Mouse (Mus musculus): ENCODE measurements around the gene Bcl7c. TPM values are rescaled to one million over a fixed set of nuclear protein-coding genes. Genes with fewer than 3 reads are reported as not detected.

Bcl7c gene
- 1.0 TPM for polyA plus RNA-seq (2014; fragmentation: Illumina TruSeq; extraction: RNeasy Lipid Tissue Mini Kit (QIAGEN cat#74804); ENCODE audit: low read depth, low replicate concordance)

DNA sequence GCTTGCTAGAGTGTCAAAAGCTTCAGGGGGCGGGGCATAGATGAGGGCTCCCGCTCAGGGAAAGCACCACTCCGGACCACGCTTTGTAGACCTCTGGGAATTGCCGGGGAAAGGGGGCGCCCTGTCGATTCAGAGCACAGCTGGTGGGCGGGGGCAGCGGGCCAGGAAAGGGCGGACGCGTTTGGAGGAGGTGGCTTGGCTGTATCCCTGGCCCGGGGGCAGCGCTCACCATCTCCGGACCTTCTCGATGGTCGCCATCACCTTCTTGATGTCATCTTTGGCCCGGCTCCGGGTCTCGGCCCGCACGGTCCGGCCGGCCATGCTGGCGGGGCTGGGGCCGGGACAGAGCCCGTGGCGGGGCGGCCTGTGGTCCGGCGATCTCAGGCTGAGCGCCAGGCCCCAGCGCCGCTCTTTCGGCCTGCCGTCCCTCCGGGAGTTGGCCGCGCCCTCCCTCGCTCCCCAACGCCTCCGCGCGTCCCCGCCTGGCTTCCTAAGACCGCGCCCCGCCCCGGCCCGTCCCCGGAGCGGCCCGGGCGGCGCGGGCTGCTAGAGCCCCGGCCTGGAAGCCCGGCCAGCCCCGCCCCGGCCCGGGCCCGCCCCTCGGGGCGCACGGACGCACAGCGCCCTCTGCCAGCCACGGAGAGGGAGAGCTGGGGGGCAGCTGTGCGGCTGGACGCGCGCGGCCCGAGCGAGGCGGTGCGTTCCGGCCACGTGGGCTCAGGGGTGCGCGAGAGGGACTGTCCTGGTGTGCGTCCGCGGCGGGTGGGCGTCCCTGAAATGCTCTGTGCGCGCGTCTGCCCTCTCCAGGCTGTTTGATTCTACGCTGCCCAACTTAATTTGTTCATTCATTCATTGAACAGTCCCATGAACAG lies at the start of gene Bcl7c:
Bcl7c (minus strand) TSS at position 727 of the 872 bp plus-strand sequence.

DNA sequence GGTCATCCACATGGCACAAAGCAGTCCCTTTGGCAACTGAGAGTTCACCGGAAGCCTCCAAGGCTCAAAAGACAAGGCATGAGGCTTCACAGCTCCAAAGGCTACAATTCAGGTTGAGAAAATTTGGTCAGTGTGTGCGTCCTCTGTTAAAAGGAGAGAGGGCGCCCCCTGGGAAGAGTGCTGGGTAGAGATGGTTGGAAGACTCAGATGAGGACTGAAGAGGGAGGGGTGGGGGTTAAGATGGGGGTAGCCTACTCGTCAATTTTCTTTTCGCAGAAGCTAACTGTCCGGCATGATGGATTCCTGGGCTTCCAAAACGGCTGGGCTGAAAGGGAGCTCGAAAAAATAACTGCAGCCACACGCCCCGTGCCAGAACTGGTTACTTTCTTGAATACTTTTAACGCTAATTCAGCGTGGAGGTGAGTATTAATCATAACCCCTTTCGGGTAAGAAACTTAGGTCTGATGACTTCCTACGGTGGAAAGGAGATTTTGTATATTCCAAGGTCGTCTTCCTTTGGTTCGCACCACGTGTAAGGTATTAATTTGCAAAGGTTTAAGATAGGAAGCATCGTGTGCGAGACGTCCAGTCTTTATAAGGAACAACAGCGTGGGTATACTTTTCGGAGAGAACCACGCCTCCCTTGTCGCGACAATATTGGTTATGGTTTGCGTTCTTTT lies 35.8 kb upstream of the Bcl7c start, which contains the start of gene Fbxl19:
Fbxl19 (plus strand) TSS at position 178 of the 680 bp plus-strand sequence.

DNA sequence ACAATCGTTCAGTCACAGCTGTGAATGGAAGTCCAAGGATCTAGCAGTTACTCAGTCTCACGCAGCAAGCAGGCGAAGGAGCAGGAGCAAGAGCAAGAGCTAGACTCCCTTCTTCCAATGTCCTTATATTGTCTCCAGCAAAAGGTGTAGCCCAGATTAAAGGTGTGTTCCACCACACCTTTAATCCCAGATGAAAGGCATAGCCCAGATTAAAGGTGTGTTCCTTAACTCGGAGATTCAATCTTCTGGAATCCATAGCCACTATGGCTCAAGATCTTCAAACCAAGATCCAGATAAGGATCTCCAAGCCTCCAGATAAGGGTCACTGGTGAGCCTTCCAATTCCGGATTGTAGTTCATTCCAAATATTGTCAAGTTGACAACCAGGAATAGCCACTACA lies 23.3 kb upstream of the Bcl7c start, which contains the start of gene Ctf2:
Ctf2 (minus strand) TSS at position 101 of the 400 bp plus-strand sequence.

GRCm38 (mm10) chr7:127712461-127713385 lies 4.0 kb upstream of the Bcl7c start, which contains the start of gene Ctf1:
Ctf1 (plus strand) TSS chr7:127712736.

DNA sequence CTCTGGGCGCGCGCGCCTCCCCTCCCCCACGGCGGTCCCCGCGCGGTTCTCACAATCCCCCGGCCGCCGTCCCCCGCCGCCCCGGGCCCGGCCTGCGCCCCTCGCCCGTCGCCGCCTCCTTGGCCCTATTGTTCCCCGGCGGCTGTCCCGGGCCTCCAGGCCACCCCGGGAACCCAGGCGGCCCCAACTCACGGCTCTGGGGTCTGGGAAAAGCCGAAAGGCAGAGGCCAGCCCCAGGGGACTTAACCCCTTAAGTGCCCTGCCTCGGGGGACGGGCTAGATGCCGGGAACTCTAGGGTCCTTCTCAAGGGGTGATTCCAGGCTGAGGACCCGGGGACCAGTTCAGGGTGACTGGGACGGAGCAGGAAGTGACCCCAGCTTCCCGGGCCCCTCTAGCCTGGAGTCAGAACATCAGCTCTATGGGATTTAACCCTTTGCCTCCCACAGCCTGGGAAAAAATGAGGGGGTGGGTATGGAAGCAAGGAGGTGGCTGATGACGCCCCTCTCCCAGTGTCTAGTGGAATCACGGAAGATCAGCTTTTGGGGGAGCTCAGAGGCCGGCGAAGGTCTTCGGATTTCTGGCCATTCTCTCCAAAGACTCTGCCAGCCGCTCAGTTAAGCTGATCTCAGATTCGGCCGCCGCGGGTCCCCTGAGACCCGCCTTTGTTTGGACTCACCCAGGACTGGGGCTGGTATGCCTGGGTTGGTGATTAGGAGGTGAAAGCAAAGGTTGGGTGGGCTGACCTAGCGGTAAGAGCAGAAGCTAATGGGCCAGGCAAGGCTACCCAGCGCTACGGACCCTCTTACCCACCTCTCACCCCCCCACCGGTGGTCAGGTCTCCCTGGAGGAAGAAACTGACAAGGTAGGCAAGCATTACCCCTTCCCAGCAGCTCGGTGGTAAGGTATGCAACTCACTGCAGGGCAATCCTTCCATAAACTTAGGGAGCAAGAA lies 93.6 kb downstream of the Bcl7c start, which contains the start of gene Zfp629:
Zfp629 (minus strand) TSS at position 907 of the 953 bp plus-strand sequence.

Other genes with a start within 250 kb of the Bcl7c start
- gene Prr14, start 249.3 kb downstream of the Bcl7c start, polyA plus RNA-seq (2014; fragmentation: Illumina TruSeq; extraction: RNeasy Lipid Tissue Mini Kit (QIAGEN cat#74804); ENCODE audit: low read depth, low replicate concordance), result 23.2 TPM
- gene Fbrs, start 229.7 kb downstream of the Bcl7c start, polyA plus RNA-seq (2014; fragmentation: Illumina TruSeq; extraction: RNeasy Lipid Tissue Mini Kit (QIAGEN cat#74804); ENCODE audit: low read depth, low replicate concordance), result 9.1 TPM
- gene Srcap, start 196.9 kb downstream of the Bcl7c start, polyA plus RNA-seq (2014; fragmentation: Illumina TruSeq; extraction: RNeasy Lipid Tissue Mini Kit (QIAGEN cat#74804); ENCODE audit: low read depth, low replicate concordance), result 11.2 TPM
- 8.8 TPM for gene Gm42715, start 189.3 kb downstream of the Bcl7c start, polyA plus RNA-seq (2014; fragmentation: Illumina TruSeq; extraction: RNeasy Lipid Tissue Mini Kit (QIAGEN cat#74804); ENCODE audit: low read depth, low replicate concordance)
- gene Tmem265, start 147.5 kb downstream of the Bcl7c start, polyA plus RNA-seq (2014; fragmentation: Illumina TruSeq; extraction: RNeasy Lipid Tissue Mini Kit (QIAGEN cat#74804); ENCODE audit: low read depth, low replicate concordance), result not detected
- 32.4 TPM for gene Phkg2, start 135.6 kb downstream of the Bcl7c start, polyA plus RNA-seq (2014; fragmentation: Illumina TruSeq; extraction: RNeasy Lipid Tissue Mini Kit (QIAGEN cat#74804); ENCODE audit: low read depth, low replicate concordance)
- not detected for gene Ccdc189, start 120.3 kb downstream of the Bcl7c start, polyA plus RNA-seq (2014; fragmentation: Illumina TruSeq; extraction: RNeasy Lipid Tissue Mini Kit (QIAGEN cat#74804); ENCODE audit: low read depth, low replicate concordance)
- 2.1 TPM for gene Rnf40, start 120.2 kb downstream of the Bcl7c start, polyA plus RNA-seq (2014; fragmentation: Illumina TruSeq; extraction: RNeasy Lipid Tissue Mini Kit (QIAGEN cat#74804); ENCODE audit: low read depth, low replicate concordance)
- 6.8 TPM for gene Zfp629, start 93.1 kb downstream of the Bcl7c start, polyA plus RNA-seq (2014; fragmentation: Illumina TruSeq; extraction: RNeasy Lipid Tissue Mini Kit (QIAGEN cat#74804); ENCODE audit: low read depth, low replicate concordance)
- 2.8 TPM for gene Ctf1, start 3.8 kb upstream of the Bcl7c start, polyA plus RNA-seq (2014; fragmentation: Illumina TruSeq; extraction: RNeasy Lipid Tissue Mini Kit (QIAGEN cat#74804); ENCODE audit: low read depth, low replicate concordance)
- gene Ctf2, start 23.2 kb upstream of the Bcl7c start, polyA plus RNA-seq (2014; fragmentation: Illumina TruSeq; extraction: RNeasy Lipid Tissue Mini Kit (QIAGEN cat#74804); ENCODE audit: low read depth, low replicate concordance), result not detected
- 1.2 TPM for gene Fbxl19, start 35.6 kb upstream of the Bcl7c start, polyA plus RNA-seq (2014; fragmentation: Illumina TruSeq; extraction: RNeasy Lipid Tissue Mini Kit (QIAGEN cat#74804); ENCODE audit: low read depth, low replicate concordance)
- 3.5 TPM for gene Orai3, start 60.9 kb upstream of the Bcl7c start, polyA plus RNA-seq (2014; fragmentation: Illumina TruSeq; extraction: RNeasy Lipid Tissue Mini Kit (QIAGEN cat#74804); ENCODE audit: low read depth, low replicate concordance)
- gene Setd1a, start 67.7 kb upstream of the Bcl7c start, polyA plus RNA-seq (2014; fragmentation: Illumina TruSeq; extraction: RNeasy Lipid Tissue Mini Kit (QIAGEN cat#74804); ENCODE audit: low read depth, low replicate concordance), result 7.0 TPM
- not detected for gene Gm49388, start 76.7 kb upstream of the Bcl7c start, polyA plus RNA-seq (2014; fragmentation: Illumina TruSeq; extraction: RNeasy Lipid Tissue Mini Kit (QIAGEN cat#74804); ENCODE audit: low read depth, low replicate concordance)
- gene Hsd3b7, start 91.7 kb upstream of the Bcl7c start, polyA plus RNA-seq (2014; fragmentation: Illumina TruSeq; extraction: RNeasy Lipid Tissue Mini Kit (QIAGEN cat#74804); ENCODE audit: low read depth, low replicate concordance), result 16.0 TPM
- gene Stx4a, start 115.4 kb upstream of the Bcl7c start, polyA plus RNA-seq (2014; fragmentation: Illumina TruSeq; extraction: RNeasy Lipid Tissue Mini Kit (QIAGEN cat#74804); ENCODE audit: low read depth, low replicate concordance), result 17.9 TPM
- 0.60 TPM for gene Stx1b, start 115.6 kb upstream of the Bcl7c start, polyA plus RNA-seq (2014; fragmentation: Illumina TruSeq; extraction: RNeasy Lipid Tissue Mini Kit (QIAGEN cat#74804); ENCODE audit: low read depth, low replicate concordance)
- gene Zfp646, start 167.3 kb upstream of the Bcl7c start, polyA plus RNA-seq (2014; fragmentation: Illumina TruSeq; extraction: RNeasy Lipid Tissue Mini Kit (QIAGEN cat#74804); ENCODE audit: low read depth, low replicate concordance), result 11.1 TPM
- gene Zfp668, start 167.9 kb upstream of the Bcl7c start, polyA plus RNA-seq (2014; fragmentation: Illumina TruSeq; extraction: RNeasy Lipid Tissue Mini Kit (QIAGEN cat#74804); ENCODE audit: low read depth, low replicate concordance), result 1.7 TPM
- not detected for gene Prss53, start 182.0 kb upstream of the Bcl7c start, polyA plus RNA-seq (2014; fragmentation: Illumina TruSeq; extraction: RNeasy Lipid Tissue Mini Kit (QIAGEN cat#74804); ENCODE audit: low read depth, low replicate concordance)
- gene Gm21974, start 186.5 kb upstream of the Bcl7c start, polyA plus RNA-seq (2014; fragmentation: Illumina TruSeq; extraction: RNeasy Lipid Tissue Mini Kit (QIAGEN cat#74804); ENCODE audit: low read depth, low replicate concordance), result not detected
- 26.8 TPM for gene Vkorc1, start 186.7 kb upstream of the Bcl7c start, polyA plus RNA-seq (2014; fragmentation: Illumina TruSeq; extraction: RNeasy Lipid Tissue Mini Kit (QIAGEN cat#74804); ENCODE audit: low read depth, low replicate concordance)
- 2.8 TPM for gene Bckdk, start 195.1 kb upstream of the Bcl7c start, polyA plus RNA-seq (2014; fragmentation: Illumina TruSeq; extraction: RNeasy Lipid Tissue Mini Kit (QIAGEN cat#74804); ENCODE audit: low read depth, low replicate concordance)
- 10.2 TPM for gene Kat8, start 203.6 kb upstream of the Bcl7c start, polyA plus RNA-seq (2014; fragmentation: Illumina TruSeq; extraction: RNeasy Lipid Tissue Mini Kit (QIAGEN cat#74804); ENCODE audit: low read depth, low replicate concordance)
- 1.0 TPM for gene Prss8, start 221.2 kb upstream of the Bcl7c start, polyA plus RNA-seq (2014; fragmentation: Illumina TruSeq; extraction: RNeasy Lipid Tissue Mini Kit (QIAGEN cat#74804); ENCODE audit: low read depth, low replicate concordance)
- gene Prss36, start 237.8 kb upstream of the Bcl7c start, polyA plus RNA-seq (2014; fragmentation: Illumina TruSeq; extraction: RNeasy Lipid Tissue Mini Kit (QIAGEN cat#74804); ENCODE audit: low read depth, low replicate concordance), result not detected